Mouse (Mus musculus) adrenal gland, adult 8-10 months (tissue): Measurements from ENCODE around the gene Pla2g15. TPM values are rescaled to one million over a fixed set of nuclear protein-coding genes. Genes with fewer than 3 reads are reported as not detected.
A peak's percentile ranks its signal among the peaks of the same experiment; 100 is the strongest.
"Not testable (repeated sequence)": the region's sequence is repeated elsewhere in the genome, so short reads cannot be mapped to it uniquely, and the experiment has no call there.

Experiments
- DNase-seq: peaks from one replicate; pipeline ENCODE4 v3.0.0; 2022
- total RNA-seq, 4 experiments: library from RNA; stranded (reverse); gene quantifications; 2 replicates each; pipeline ENCODE4 v1.2.4; 2022

The Pla2g15 gene
- total RNA-seq, 4 experiments from 2014 or later: 31.7 to 39.8 (median 35.4) TPM

DNA sequence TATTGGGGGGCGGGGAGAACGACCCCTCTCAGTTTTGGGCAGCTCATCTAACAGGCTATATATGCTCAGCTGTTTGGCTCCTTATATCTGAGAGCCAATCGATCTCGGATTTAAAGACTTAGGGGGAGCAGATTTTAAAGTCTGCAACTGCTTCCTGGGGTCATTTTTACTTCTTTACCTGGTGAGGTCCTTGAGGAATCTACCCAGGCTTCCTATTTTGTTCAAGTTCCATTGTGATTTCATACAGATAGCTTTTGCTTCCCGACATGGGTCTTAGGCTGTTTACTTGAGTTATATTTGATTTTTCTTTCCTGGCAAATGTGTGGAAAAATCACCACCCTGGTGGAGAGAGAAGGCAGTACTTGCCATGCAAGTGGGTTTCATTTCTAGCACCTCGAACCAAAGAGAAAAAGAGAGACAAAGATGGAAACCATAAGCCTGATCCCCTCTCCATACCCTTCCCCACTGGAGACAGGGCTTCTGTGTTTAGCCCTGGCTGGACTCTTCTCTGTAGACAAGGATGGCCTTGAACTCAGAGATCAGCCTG lies 19.8 kb downstream of the Pla2g15 start:
- no peak for DNase-seq

DNA sequence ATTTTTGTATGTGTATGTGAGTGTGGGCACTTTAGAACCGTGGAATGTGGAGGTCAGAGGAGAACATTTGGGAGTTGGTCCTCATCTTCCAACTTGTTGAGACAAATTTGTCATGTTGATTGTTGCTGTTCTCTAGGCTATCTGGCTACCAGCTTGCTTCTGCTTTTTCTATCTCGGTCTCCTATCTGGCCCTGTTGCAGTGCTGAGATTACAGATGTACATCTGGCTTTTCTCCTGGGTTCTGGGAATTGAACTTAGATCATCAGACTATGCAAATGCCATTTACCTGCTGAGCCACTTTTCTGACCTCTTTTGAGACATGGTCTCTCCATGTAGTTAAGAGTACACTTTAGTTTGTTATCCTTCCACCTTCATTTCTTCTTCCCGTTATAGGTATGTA lies 23.4 kb downstream of the Pla2g15 start:
- no peak for DNase-seq

- DNase-seq: no peak
These were observed 26.7 kb downstream of the Pla2g15 start for GRCm38 (mm10) chr8:106176891-106177290.

- DNase-seq: no peak
These were observed 27.4 kb downstream of the Pla2g15 start for GRCm38 (mm10) chr8:106177594-106177993.

DNA sequence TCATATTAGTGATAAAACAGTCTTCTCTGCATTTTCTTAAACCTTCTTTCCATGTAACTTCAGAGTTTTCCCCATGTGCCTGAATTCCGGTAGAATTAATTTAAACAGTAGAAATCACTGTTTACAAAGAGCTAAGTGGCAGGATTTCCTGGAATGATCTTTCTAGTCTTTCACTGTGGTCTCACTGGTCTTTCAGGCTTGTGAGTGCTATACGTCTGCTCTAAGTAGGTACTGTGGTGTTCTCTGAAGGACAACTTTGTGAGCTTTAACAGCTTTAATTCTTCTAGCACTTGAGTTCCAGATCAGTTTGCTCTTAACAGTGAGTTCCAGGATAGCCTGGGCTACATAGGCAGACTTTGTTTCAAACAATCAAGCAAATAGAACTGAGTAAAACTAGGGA lies 28.2 kb downstream of the Pla2g15 start:
- DNase-seq: no peak

- DNase-seq: peak; percentile 24
These were observed 35.5 kb downstream of the Pla2g15 start for GRCm38 (mm10) chr8:106185628-106186270.

DNA sequence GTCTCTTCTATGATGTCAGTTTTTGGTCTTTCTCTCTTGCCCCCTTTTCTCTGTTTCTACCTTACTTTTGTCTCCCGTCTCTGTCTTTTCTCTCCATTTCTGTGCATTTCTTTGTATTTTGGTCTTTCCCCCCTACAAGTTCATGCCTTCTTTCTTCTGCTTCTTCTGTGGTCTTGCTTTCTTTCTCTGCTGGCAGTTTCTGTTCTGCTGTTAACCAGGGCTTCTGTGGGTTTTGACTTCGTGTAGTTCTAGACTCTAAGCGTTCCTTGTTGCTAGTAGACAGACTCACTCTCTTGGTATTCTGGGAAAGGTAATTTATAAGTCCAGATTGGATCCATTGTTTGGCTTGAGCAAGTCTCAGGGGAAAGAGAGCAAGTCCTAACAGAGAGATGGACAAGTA lies 36.2 kb downstream of the Pla2g15 start:
- DNase-seq: no peak

DNA sequence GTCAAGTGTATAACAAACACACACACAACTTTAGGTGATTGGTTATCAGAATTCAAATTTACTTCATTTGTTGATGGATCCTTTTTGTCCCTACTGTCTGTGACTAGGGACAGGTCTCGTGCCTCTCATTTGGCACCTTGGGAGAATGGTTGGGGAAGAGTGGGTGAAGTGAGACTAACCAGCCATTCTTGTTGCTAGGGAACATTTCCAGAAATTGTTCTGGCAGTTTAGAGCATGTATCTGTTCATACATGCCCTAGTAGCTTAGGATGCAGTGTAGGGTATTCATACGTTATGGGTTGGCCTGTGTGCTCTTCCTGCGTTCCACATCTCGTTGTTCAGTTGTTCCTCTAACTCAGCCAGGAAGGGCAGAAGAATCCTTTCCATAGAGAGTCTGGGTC lies 39.0 kb downstream of the Pla2g15 start:
- DNase-seq: no peak

DNA sequence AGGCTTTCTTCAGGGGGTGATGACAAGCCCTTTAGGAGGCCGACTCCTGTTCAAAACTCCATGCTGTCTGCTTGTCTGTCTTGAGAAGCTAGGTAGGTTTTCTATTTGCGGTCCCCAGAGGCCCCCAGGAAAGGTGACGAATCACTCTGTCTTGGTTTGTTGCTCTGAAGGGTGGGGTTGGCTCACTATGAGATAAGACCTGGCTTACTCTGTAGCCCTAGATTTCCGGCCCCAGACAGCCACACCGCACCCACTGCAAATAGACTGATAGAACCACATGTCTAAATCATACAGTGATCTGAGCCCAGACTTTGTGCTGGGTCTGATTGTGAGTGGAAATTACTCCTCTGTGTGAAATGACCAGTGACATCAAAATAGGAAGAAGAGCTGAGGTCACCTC lies 41.4 kb downstream of the Pla2g15 start:
- no peak for DNase-seq

GRCm38 (mm10) chr8:106193162-106193561 lies 43.0 kb downstream of the Pla2g15 start:
- DNase-seq: no peak

DNA sequence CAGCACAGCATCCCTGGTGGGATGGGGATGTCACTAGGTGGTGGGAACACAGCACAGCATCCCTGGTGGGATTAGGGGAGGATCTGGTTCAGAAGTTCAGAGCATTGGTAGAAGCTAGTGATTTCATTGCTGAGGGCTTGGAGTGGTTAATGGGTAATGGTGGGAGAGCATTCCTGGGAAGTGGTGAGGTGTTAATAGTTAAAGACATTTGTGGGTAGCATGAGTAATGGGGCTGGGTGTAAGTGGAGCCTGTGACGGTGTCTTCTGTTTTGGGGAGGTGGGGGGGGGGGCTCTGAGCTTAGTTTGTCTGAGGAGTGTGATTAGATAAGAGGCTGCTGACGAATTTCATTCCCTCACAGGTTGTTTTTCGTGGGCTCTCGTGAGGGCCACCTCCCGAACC lies 43.9 kb downstream of the Pla2g15 start:
- no peak for DNase-seq

- DNase-seq: peak; percentile 55
These were observed 48.5 kb downstream of the Pla2g15 start for GRCm38 (mm10) chr8:106198741-106199140.

- not testable (repeated sequence) for DNase-seq
These were observed 49.4 kb downstream of the Pla2g15 start for GRCm38 (mm10) chr8:106199596-106199995.

DNA sequence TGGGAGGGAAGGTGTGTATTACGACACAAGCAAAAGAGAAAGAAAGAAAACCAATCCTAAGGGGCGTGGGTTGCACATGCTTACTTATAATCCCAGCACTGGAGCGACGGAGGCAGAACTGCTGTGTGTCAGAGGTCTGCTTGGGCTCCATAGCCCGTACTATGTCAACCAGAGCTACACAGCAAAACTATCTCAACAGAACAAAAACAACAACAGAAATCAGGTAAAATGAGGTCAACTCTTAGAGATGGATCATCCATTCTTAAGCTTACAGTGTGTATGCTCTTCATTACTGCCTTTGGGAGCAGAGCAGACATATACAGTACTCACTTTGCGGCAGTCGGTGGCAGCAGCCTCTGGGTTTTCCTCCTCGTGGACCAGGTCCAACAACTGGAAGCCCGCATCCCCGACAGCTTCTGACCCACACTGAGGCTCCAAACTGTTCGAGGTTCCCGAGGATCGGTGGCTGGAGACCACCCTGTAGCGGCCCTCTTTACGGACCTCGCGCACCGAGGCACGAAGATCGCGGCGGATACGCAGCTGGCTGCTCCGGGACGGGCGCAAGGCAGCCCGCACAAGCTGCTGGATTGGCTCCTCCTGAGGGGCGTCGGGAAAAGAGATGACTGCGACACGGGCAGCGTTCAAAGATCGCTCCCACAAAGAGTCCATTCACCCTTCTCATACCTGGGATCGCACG lies 60.0 kb downstream of the Pla2g15 start:
- DNase-seq: no peak

- DNase-seq: peak; percentile 93
These were observed 60.7 kb downstream of the Pla2g15 start, which contains the start of the genes Slc7a6os and Prmt7 for GRCm38 (mm10) chr8:106210821-106211345. TSS of gene Slc7a6os (minus strand) at chr8:106210935. TSS of gene Prmt7 (plus strand) at chr8:106210936.

DNA sequence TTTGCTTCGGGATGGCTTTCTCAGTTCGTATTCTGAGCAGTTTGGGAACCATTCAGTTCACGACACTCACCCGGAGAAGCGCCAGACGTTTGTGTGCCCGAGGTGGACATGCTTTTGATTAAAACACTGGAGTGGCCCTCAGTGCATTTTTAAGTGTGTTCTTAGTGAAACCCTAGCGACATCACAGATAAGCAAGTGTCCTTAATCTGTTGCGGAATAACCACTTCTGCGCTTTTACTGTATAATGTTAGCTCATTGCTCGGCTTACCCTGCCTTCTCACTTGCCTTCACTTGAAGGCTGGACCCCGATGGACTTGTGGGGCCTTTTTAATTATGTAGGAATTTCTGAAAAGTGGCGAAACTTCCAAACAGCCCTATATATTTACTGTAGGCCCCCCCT lies 61.2 kb downstream of the Pla2g15 start:
- DNase-seq: no peak

GRCm38 (mm10) chr8:106213959-106214358 lies 63.8 kb downstream of the Pla2g15 start:
- no peak for DNase-seq

Other genes with a start within 250 kb of the Pla2g15 start
- gene Pskh1, start 250.0 kb upstream of the Pla2g15 start, total RNA-seq: 10 to 100 TPM; 34.1 to 36.1 (median 34.9) TPM
- gene Ctrl, start 216.5 kb upstream of the Pla2g15 start, total RNA-seq: 1 to 10 TPM in 1 of 4 experiments, under 1 TPM in 2, not detected in 1; 0.78 to 1.8 (median 0.86) TPM
- 100 to 1,000 TPM in 1 of 4 experiments, 10 to 100 TPM in 3; 66.8 to 110 (median 68.4) TPM for gene Psmb10, start 212.0 kb upstream of the Pla2g15 start, total RNA-seq
- 1 to 10 TPM; 1.1 to 3.1 (median 2.2) TPM for gene Lcat, start 207.0 kb upstream of the Pla2g15 start, total RNA-seq
- 10 to 100 TPM; 46.2 to 86.2 (median 68.3) TPM for gene Slc12a4, start 184.3 kb upstream of the Pla2g15 start, total RNA-seq
- gene Dpep3, start 171.0 kb upstream of the Pla2g15 start, total RNA-seq: not detected
- 10 to 100 TPM; 16.1 to 26.6 (median 22.3) TPM for gene Dus2, start 159.1 kb upstream of the Pla2g15 start, total RNA-seq
- gene Dpep2nb, start 144.4 kb upstream of the Pla2g15 start, total RNA-seq: not detected
- 10 to 100 TPM; 17.3 to 19.0 (median 17.9) TPM for gene Ddx28, start 138.5 kb upstream of the Pla2g15 start, total RNA-seq
- gene Nfatc3, start 91.6 kb upstream of the Pla2g15 start, total RNA-seq: 10 to 100 TPM; 42.3 to 54.0 (median 43.6) TPM
- gene Esrp2, start 13.4 kb upstream of the Pla2g15 start, total RNA-seq: 1 to 10 TPM; 2.7 to 5.6 (median 4.7) TPM
- 10 to 100 TPM; 16.9 to 22.5 (median 21.0) TPM for gene Slc7a6, start 18.5 kb downstream of the Pla2g15 start, total RNA-seq
- 10 to 100 TPM; 21.4 to 32.1 (median 28.3) TPM for gene Slc7a6os, start 60.5 kb downstream of the Pla2g15 start, total RNA-seq
- gene Prmt7, start 60.5 kb downstream of the Pla2g15 start, total RNA-seq: 10 to 100 TPM; 26.2 to 30.4 (median 29.1) TPM
- 10 to 100 TPM in 3 of 4 experiments, 1 to 10 TPM in 1; 8.3 to 13.7 (median 11.4) TPM for gene Smpd3, start 187.6 kb downstream of the Pla2g15 start, total RNA-seq